Mouse (Mus musculus): Measurements from ENCODE around the gene Ppp1r12a. TPM values are rescaled to one million over a fixed set of nuclear protein-coding genes. Genes with fewer than 3 reads are reported as not detected.

Ppp1r12a gene
- total RNA-seq, 2 experiments from 2014 or later, result 145 to 150 TPM

GRCm38 (mm10) chr10:108283837-108284236, 121.8 kb downstream of the Ppp1r12a start:
- intact Hi-C loops (cut with DNase I), result loop anchor here (10.0 kb wide), 1 partner anchor 429 kb away; no protein-coding TSS in a partner anchor
- TF ChIP-seq CTCF (IDR thresholded peaks at IDR 0.05), result no peak

GRCm38 (mm10) chr10:108284445-108284844, 122.5 kb downstream of the Ppp1r12a start:
- intact Hi-C loops (cut with DNase I), result loop anchor here (10.0 kb wide), 1 partner anchor 430 kb away; no protein-coding TSS in a partner anchor
- Histone ChIP-seq H3K4me3 (no peak overlapping the region), H3K27ac (no peak overlapping the region)
- no peak for TF ChIP-seq CTCF (IDR thresholded peaks at IDR 0.05)
- no peak for DNase-seq (ENCODE audit: extremely low spot score in 1 of 2, low spot score in 2 of 2)

More at GRCm38 (mm10) chr10:108283837-108284236, 121.8 kb downstream of the Ppp1r12a start:
- DNase-seq (ENCODE audit: extremely low spot score in 1 of 2, low spot score in 2 of 2), result no peak
- Histone ChIP-seq H3K27ac (no peak overlapping the region), H3K4me3 (no peak overlapping the region)

- no peak for TF ChIP-seq CTCF (IDR thresholded peaks at IDR 0.05)
- intact Hi-C loops (cut with DNase I), result loop anchor here (10.0 kb wide), 1 partner anchor 430 kb away; no protein-coding TSS in a partner anchor
Measured at GRCm38 (mm10) chr10:108284977-108285376, 123.0 kb downstream of the Ppp1r12a start.

GRCm38 (mm10) chr10:108286658-108287437, 124.9 kb downstream of the Ppp1r12a start:
- intact Hi-C loops (cut with DNase I), result loop anchor here (10.0 kb wide), 1 partner anchor 432 kb away; no protein-coding TSS in a partner anchor
- TF ChIP-seq CTCF (IDR thresholded peaks at IDR 0.05), result no peak
- H3K27ac ChIP-seq, result no peak overlapping the region
- no peak overlapping the region for H3K4me3 ChIP-seq
- DNase-seq (ENCODE audit: extremely low spot score in 1 of 2, low spot score in 2 of 2), result no peak

More at GRCm38 (mm10) chr10:108284977-108285376, 123.0 kb downstream of the Ppp1r12a start:
- Histone ChIP-seq H3K4me3 (no peak overlapping the region), H3K27ac (no peak overlapping the region)
- no peak for DNase-seq (ENCODE audit: extremely low spot score in 1 of 2, low spot score in 2 of 2)

- intact Hi-C loops (cut with DNase I), result loop anchor here (10.0 kb wide), 1 partner anchor 433 kb away; no protein-coding TSS in a partner anchor
- no peak for TF ChIP-seq CTCF (IDR thresholded peaks at IDR 0.05)
- H3K4me3 ChIP-seq, result no peak overlapping the region
- no peak for DNase-seq (ENCODE audit: extremely low spot score in 1 of 2, low spot score in 2 of 2)
- H3K27ac ChIP-seq, result no peak overlapping the region
Measured at GRCm38 (mm10) chr10:108287438-108287801, 125.4 kb downstream of the Ppp1r12a start.

- no peak; the same call in 1 of the 2 replicates for TF ChIP-seq CTCF (IDR thresholded peaks at IDR 0.05)
- Histone ChIP-seq H3K4me3 (no peak overlapping the region), H3K27ac (no peak overlapping the region)
- intact Hi-C loops (cut with DNase I), result no loop called here
- no peak for DNase-seq (ENCODE audit: extremely low spot score in 1 of 2, low spot score in 2 of 2)
Measured at GRCm38 (mm10) chr10:108290046-108290445, 128.1 kb downstream of the Ppp1r12a start.

GRCm38 (mm10) chr10:108291688-108292471, 129.9 kb downstream of the Ppp1r12a start:
- H3K27ac ChIP-seq, result no peak overlapping the region
- intact Hi-C loops (cut with DNase I), result no loop called here
- TF ChIP-seq CTCF (IDR thresholded peaks at IDR 0.05), result no peak
- H3K4me3 ChIP-seq, result no peak overlapping the region
- no peak for DNase-seq (ENCODE audit: extremely low spot score in 1 of 2, low spot score in 2 of 2)

GRCm38 (mm10) chr10:108292651-108293050, 130.7 kb downstream of the Ppp1r12a start:
- intact Hi-C loops (cut with DNase I), result no loop called here
- H3K27ac ChIP-seq, result no peak overlapping the region
- no peak overlapping the region for H3K4me3 ChIP-seq
- DNase-seq (ENCODE audit: extremely low spot score in 1 of 2, low spot score in 2 of 2), result no peak
- no peak for TF ChIP-seq CTCF (IDR thresholded peaks at IDR 0.05)

GRCm38 (mm10) chr10:108293620-108294195, 131.7 kb downstream of the Ppp1r12a start:
- no peak for DNase-seq (ENCODE audit: extremely low spot score in 1 of 2, low spot score in 2 of 2)
- no peak for TF ChIP-seq CTCF (IDR thresholded peaks at IDR 0.05)
- intact Hi-C loops (cut with DNase I), result no loop called here
- Histone ChIP-seq H3K4me3 (no peak overlapping the region), H3K27ac (no peak overlapping the region; the same call in 1 of the 2 replicates)

GRCm38 (mm10) chr10:108294766-108295165, 132.8 kb downstream of the Ppp1r12a start:
- TF ChIP-seq CTCF (IDR thresholded peaks at IDR 0.05), result no peak
- H3K4me3 ChIP-seq, result no peak overlapping the region
- DNase-seq (ENCODE audit: extremely low spot score in 1 of 2, low spot score in 2 of 2), result no peak

GRCm38 (mm10) chr10:108296446-108296845, 134.5 kb downstream of the Ppp1r12a start:
- intact Hi-C loops (cut with DNase I), result no loop called here
- no peak overlapping the region for H3K27ac ChIP-seq
- no peak overlapping the region for H3K4me3 ChIP-seq
- no peak for DNase-seq (ENCODE audit: extremely low spot score in 1 of 2, low spot score in 2 of 2)
- no peak for TF ChIP-seq CTCF (IDR thresholded peaks at IDR 0.05)

More at GRCm38 (mm10) chr10:108294766-108295165, 132.8 kb downstream of the Ppp1r12a start:
- H3K27ac ChIP-seq, result no peak overlapping the region
- intact Hi-C loops (cut with DNase I), result no loop called here

All from left cerebral cortex, adult 2 months (tissue).